Mouse (Mus musculus) liver, embryonic 14.5 days (tissue): ENCODE data around the gene Fmnl2. TPM values are rescaled to one million over a fixed set of nuclear protein-coding genes. Genes with fewer than 3 reads are reported as not detected.

ENCODE experiments used
- ATAC-seq: fragments of 200-750 bp; cut with Nextera tagmentation; 2 replicates; pipeline ENCODE4 v1.8.0; 2017; ENCODE audit warnings: moderate number of reproducible peaks, mild to moderate bottlenecking, moderate library complexity; ENCODE audit not compliant: insufficient read depth
- DNase-seq, 3 experiments: peaks; one replicate each; pipeline ENCODE4 v3.0.0-alpha.2; 2012 to 2013; ENCODE audit warnings: low read depth in 3 of 3, low spot score in 3 of 3
- H3K27ac ChIP-seq: fragments of 300-500 bp; sonication (generic); 2 replicates; pipeline ENCODE4 v1.5.1; 2014; ENCODE audit warnings: moderate library complexity, mild to moderate bottlenecking, control low read depth, inconsistent platforms
- H3K27me3 ChIP-seq: fragments of 300-500 bp; sonication (generic); 2 replicates; pipeline ENCODE4 v1.6.1; 2014; ENCODE audit warnings: mild to moderate bottlenecking, low read length, moderate library complexity; ENCODE audit not compliant: control insufficient read depth, insufficient read depth
- H3K36me3 ChIP-seq: fragments of 300-500 bp; sonication (generic); replicated peaks from 2 replicates; pipeline ENCODE4 v1.6.1; 2014; ENCODE audit warnings: low read depth; ENCODE audit not compliant: control insufficient read depth, insufficient read depth
- H3K4me1 ChIP-seq, 2 experiments: fragments of 200-500 bp in 1 of 2; fragments of 300-500 bp in 1 of 2; sonication (generic) in 1 of 2; replicated peaks; 2 replicates each; pipeline ENCODE4 v1.6.1; 2012 to 2014; ENCODE audit warnings: antibody characterized with exemption in 1 of 2, inconsistent platforms in 1 of 2, low read length in 1 of 2; ENCODE audit not compliant: control insufficient read depth in 2 of 2, insufficient read depth in 2 of 2
- H3K4me2 ChIP-seq: fragments of 300-500 bp; sonication (generic); 2 replicates; pipeline ENCODE4 v1.6.1; 2014; ENCODE audit warnings: low read depth, mild to moderate bottlenecking, control low read depth, moderate library complexity
- H3K4me3 ChIP-seq, 2 experiments: fragments of 200-500 bp in 1 of 2; fragments of 300-500 bp in 1 of 2; sonication (generic) in 1 of 2; 2 replicates each; pipeline ENCODE4 v1.5.1; 2012 to 2014; ENCODE audit warnings: low read depth in 2 of 2, low read length in 2 of 2, mild to moderate bottlenecking in 2 of 2, control low read depth in 1 of 2, inconsistent platforms in 1 of 2, moderate library complexity in 1 of 2; ENCODE audit not compliant: insufficient read depth in 1 of 2
- H3K9ac ChIP-seq: fragments of 300-500 bp; sonication (generic); replicated peaks from 2 replicates; pipeline ENCODE4 v1.6.1; 2014; ENCODE audit warnings: mild to moderate bottlenecking, control low read depth, moderate library complexity
- H3K9me3 ChIP-seq: fragments of 300-500 bp; sonication (generic); 2 replicates; pipeline ENCODE4 v1.6.1; 2016; ENCODE audit warnings: low read length, mixed read lengths; ENCODE audit not compliant: control insufficient read depth
- CTCF ChIP-seq: IDR thresholded peaks from 2 replicates; pipeline ENCODE4 v1.5.1; 2016; ENCODE audit warnings: antibody characterized with exemption, low read depth, control low read depth
- EP300 ChIP-seq: IDR thresholded peaks from 2 replicates; pipeline ENCODE4 v1.6.1; 2016; ENCODE audit warnings: antibody characterized with exemption, low read depth
- WGBS: fragments of 180-500 bp; shearing (Covaris S2); extraction: QIAGEN DNeasy Blood & Tissue Kit; methylation state at CpG from one replicate; pipeline ENCODE4 v1.1.7; 2014; ENCODE audit not compliant: insufficient replicate concordance; 5-methylcytosine and 5-hydroxymethylcytosine counted together
- polyA plus RNA-seq, 2 experiments: library from polyadenylated mRNA; depleted of rRNA in 1 of 2; stranded (reverse) in 1 of 2; unstranded in 1 of 2; fragments of >200 nt; fragmentation: Nextera tagmentation in 1 of 2; extraction: Ambion mirVana in 1 of 2; gene quantifications; 2 replicates each; pipeline versions ENCODE4 v1.2.1 to v1.2.3; 2012 to 2014

The Fmnl2 gene
- polyA plus RNA-seq, 2 experiments = 0.39 to 0.79 TPM

DNA sequence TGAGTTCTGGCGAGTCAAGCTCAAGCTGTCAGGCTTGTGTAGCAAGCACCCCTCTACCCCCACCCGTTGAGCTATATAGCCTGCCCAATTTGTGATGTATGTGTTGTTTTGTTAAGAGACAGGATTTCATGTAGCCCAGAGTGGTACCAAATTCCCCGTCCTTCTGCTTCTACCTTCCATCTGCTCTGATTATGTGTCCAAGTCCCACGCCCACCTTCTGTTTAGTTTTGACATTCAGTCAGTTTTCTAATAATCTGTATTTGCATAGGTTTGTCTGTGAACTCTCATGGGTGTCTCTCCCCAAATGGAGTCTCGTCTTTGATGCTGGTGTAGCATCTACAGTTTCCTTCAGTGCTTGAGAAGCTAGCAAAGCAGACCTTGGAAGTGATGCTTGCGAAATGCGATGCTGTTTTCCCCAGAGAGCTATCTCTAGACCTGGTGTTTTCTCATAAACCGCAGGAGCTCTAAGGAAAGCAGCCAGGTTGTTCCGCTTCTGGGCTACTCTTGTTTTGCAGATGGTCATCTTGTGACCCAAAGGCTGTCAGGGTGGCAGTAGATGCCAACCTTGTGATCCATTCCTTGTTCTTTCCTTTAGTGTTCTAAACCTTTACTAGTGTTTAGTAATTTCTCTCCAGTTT, 203.8 kb downstream of the Fmnl2 start:
- no peak for ATAC-seq
- Histone ChIP-seq H3K27me3 (no peaks in the 10 kb centered on the region), H3K27ac (no peak overlapping the region), H3K4me2 (no peak overlapping the region), H3K36me3 (no peaks in the 10 kb centered on the region), H3K9me3 (no peaks in the 10 kb centered on the region), H3K4me1 (no peaks in the 10 kb centered on the region), H3K4me3 (no peak overlapping the region), H3K9ac (no peak overlapping the region)
- 61% methylated on average over 9 of the region's 9 CpGs for WGBS
- no peak for DNase-seq
- no peak for TF ChIP-seq EP300
- no peak for TF ChIP-seq CTCF

GRCm38 (mm10) chr2:53066973-53067372, 209.3 kb downstream of the Fmnl2 start:
- DNase-seq (no peak), ATAC-seq (no peak)
- no peaks in the 10 kb centered on the region for H3K9me3 ChIP-seq
- no peaks in the 10 kb centered on the region for H3K27me3 ChIP-seq
- no peak overlapping the region for H3K27ac ChIP-seq
- no peak overlapping the region for H3K4me3 ChIP-seq
- H3K4me1 ChIP-seq = no peaks in the 10 kb centered on the region
- 57% methylated on average over 2 of the region's 2 CpGs for WGBS
- TF ChIP-seq CTCF (no peak), EP300 (no peak)
- no peak overlapping the region for H3K9ac ChIP-seq
- no peaks in the 10 kb centered on the region for H3K36me3 ChIP-seq
- no peak overlapping the region for H3K4me2 ChIP-seq

DNA sequence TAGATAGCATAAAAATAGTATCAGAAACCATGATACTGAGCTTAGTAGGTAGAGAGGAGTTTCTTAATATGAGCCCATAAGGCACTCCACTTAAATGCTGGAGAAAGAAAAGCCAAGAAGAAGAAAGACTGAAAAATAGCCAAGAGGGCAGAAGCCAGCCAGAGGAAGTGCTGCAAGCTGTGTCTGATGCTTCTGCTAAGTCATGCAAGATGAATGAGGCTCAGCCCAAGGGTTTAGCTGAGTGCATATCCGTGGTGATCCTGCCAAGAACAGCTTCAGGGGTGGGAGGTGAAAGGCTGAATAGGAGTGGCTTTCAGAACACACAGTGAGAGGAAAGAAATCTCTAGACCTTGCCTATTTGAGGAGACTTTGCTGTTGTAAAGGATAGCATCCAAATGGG, 212.9 kb downstream of the Fmnl2 start:
- DNase-seq (no peak), ATAC-seq (no peak)
- Histone ChIP-seq H3K4me3 (no peak overlapping the region), H3K27ac (no peak overlapping the region), H3K9me3 (no peaks in the 10 kb centered on the region), H3K36me3 (no peaks in the 10 kb centered on the region), H3K4me2 (no peak overlapping the region), H3K27me3 (no peaks in the 10 kb centered on the region), H3K4me1 (no peaks in the 10 kb centered on the region), H3K9ac (no peak overlapping the region)
- no peak for TF ChIP-seq CTCF
- TF ChIP-seq EP300 = no peak
- WGBS = 0% methylated on average over 1 of the region's 1 CpGs

GRCm38 (mm10) chr2:53079693-53080286, 222.1 kb downstream of the Fmnl2 start:
- H3K9me3 ChIP-seq = no peaks in the 10 kb centered on the region
- 67% methylated on average over 2 of the region's 2 CpGs for WGBS
- H3K9ac ChIP-seq = no peak overlapping the region
- TF ChIP-seq CTCF (no peak), EP300 (no peak)
- ATAC-seq (no peak), DNase-seq (no peak)
- no peaks in the 10 kb centered on the region for H3K4me1 ChIP-seq
- H3K4me3 ChIP-seq = no peak overlapping the region
- H3K27me3 ChIP-seq = no peaks in the 10 kb centered on the region
- no peak overlapping the region for H3K4me2 ChIP-seq
- H3K36me3 ChIP-seq = no peaks in the 10 kb centered on the region
- no peak overlapping the region for H3K27ac ChIP-seq

- ATAC-seq (no peak), DNase-seq (no peak)
- no peaks in the 10 kb centered on the region for H3K36me3 ChIP-seq
- no peak overlapping the region for H3K27ac ChIP-seq
- no peak for TF ChIP-seq EP300
- no peak for TF ChIP-seq CTCF
- H3K4me2 ChIP-seq = no peak overlapping the region
- H3K9me3 ChIP-seq = no peaks in the 10 kb centered on the region
- H3K4me3 ChIP-seq = no peak overlapping the region
- no peaks in the 10 kb centered on the region for H3K4me1 ChIP-seq
- no peaks in the 10 kb centered on the region for H3K27me3 ChIP-seq
- WGBS = 68% methylated on average over 4 of the region's 4 CpGs
- H3K9ac ChIP-seq = no peak overlapping the region
Observed at GRCm38 (mm10) chr2:53082045-53082444, 224.4 kb downstream of the Fmnl2 start.
